Mouse (Mus musculus): ENCODE results near the gene Sap30l. TPM values are rescaled to one million over a fixed set of nuclear protein-coding genes. Genes with fewer than 3 reads are reported as not detected.
A peak's percentile ranks its signal among the peaks of the same experiment; 100 is the strongest.

Sap30l gene
- polyA plus RNA-seq, 1 experiment from 2014 or later = 10.5 TPM

DNA sequence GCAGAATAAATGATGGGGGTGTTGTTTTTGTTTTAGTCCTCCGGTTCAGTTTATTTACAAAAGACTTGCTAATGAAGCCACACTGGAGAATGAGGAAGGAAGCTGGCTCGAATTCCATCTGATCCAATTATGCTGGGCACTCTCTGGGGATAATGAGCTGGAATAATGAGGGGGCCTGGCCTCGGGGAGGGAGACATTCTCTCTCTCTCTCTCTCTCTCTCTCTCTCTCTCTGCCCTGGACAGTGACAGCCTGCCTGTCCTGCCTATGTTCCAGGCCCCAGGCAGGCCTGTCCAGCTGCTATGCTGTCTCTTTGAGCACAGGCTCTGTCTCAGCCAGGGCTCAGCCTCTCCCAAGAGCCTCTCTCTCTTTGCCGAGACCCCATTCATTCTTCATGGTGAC is 27.5 kb upstream of the Sap30l start:
- H3K4me3 ChIP-seq = no peak overlapping the region
- ATAC-seq (ENCODE audit: insufficient number of reproducible peaks, insufficient read depth, low FRiP score, low TSS enrichment, low read depth) = no peak
- no peaks in the 10 kb centered on the region for H3K27me3 ChIP-seq
- H3K9me3 ChIP-seq = no peaks in the 10 kb centered on the region
- H3K4me2 ChIP-seq = no peak overlapping the region
- H3K36me3 ChIP-seq = peaks cover 34% of the 10 kb centered on the region
- H3K9ac ChIP-seq = no peak overlapping the region
- H3K27ac ChIP-seq = no peak overlapping the region
- WGBS = 8% methylated on average over 4 of the region's 4 CpGs
- H3K4me1 ChIP-seq = peaks cover 22% of the 10 kb centered on the region

DNA sequence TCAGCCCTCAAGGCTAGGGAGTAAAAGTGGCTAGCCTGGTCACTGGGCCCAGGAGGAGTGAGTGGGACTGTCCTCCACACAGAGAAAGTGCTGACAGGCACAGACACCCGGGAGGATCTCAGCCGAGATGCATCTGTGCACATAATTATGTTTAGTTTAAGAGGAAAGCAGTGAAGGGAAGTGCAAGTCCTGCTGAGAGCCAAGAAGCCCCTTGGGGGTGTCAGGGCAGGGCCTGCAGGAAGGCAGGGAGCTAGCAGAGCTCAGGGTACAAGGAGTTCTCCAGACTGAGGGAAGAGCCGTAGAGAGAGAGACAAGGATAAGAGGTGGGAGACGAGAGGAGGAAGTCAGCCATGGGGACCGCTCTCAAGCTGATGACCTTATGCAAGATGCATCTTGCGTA is 25.6 kb upstream of the Sap30l start:
- Histone ChIP-seq H3K27me3 (no peaks in the 10 kb centered on the region), H3K36me3 (peaks cover 19% of the 10 kb centered on the region), H3K4me1 (peaks cover 22% of the 10 kb centered on the region), H3K4me3 (no peak overlapping the region), H3K4me2 (no peak overlapping the region), H3K9me3 (no peaks in the 10 kb centered on the region), H3K9ac (no peak overlapping the region), H3K27ac (no peak overlapping the region)
- no peak for ATAC-seq (ENCODE audit: insufficient number of reproducible peaks, insufficient read depth, low FRiP score, low TSS enrichment, low read depth)
- 71% methylated on average over 6 of the region's 6 CpGs for WGBS

DNA sequence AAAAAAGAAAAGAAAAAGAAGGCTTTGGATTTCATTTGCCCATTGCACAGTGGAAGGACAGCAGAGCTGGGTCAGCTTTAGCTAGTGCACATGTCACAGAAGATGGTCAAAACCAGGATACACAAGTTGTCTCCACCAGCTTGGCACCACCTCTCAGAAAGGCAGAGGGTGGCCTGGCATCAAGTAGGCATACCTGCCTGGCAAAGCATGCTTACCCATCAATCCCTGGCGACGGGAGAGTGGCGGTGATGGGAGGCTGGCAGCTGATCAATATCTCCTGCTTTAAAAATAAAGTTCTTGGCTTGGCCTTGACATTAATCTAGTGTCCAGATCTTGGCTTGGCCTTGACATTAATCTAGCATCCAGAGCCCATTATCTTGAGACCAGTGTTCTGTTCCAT is 24.9 kb upstream of the Sap30l start:
- no peak overlapping the region for H3K4me3 ChIP-seq
- H3K27me3 ChIP-seq = no peaks in the 10 kb centered on the region
- H3K4me1 ChIP-seq = peaks cover 22% of the 10 kb centered on the region
- H3K36me3 ChIP-seq = peaks cover 20% of the 10 kb centered on the region
- H3K4me2 ChIP-seq = no peak overlapping the region
- no peak for ATAC-seq (ENCODE audit: insufficient number of reproducible peaks, insufficient read depth, low FRiP score, low TSS enrichment, low read depth)
- H3K27ac ChIP-seq = no peak overlapping the region
- 94% methylated on average over 3 of the region's 3 CpGs for WGBS
- no peak overlapping the region for H3K9ac ChIP-seq
- H3K9me3 ChIP-seq = no peaks in the 10 kb centered on the region

DNA sequence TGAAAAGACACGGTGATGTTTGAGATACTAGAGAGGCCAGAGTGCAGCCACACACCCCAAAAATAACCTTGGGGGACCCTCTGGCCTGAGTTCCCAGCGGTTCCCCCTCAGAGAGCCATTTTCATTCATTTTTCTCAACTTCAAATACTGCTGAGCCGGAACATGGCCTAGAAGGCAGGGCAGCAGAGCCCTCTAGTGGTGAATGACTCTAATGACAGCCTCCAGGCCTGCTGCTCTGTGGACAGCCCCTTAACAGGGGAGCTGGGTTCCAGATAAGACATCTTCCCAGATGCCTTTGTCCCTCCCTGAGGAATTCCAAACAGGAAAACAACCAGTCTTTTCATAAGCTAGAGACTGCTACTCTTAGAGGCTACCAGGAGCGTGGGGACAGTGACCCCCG is 23.1 kb upstream of the Sap30l start:
- Histone ChIP-seq H3K4me2 (no peak overlapping the region), H3K4me1 (peaks cover 17% of the 10 kb centered on the region), H3K9me3 (no peaks in the 10 kb centered on the region), H3K36me3 (peaks cover 16% of the 10 kb centered on the region), H3K27ac (no peak overlapping the region), H3K4me3 (no peak overlapping the region), H3K9ac (no peak overlapping the region), H3K27me3 (no peaks in the 10 kb centered on the region)
- 13% methylated on average over 5 of the region's 5 CpGs for WGBS
- ATAC-seq (ENCODE audit: insufficient number of reproducible peaks, insufficient read depth, low FRiP score, low TSS enrichment, low read depth) = no peak

DNA sequence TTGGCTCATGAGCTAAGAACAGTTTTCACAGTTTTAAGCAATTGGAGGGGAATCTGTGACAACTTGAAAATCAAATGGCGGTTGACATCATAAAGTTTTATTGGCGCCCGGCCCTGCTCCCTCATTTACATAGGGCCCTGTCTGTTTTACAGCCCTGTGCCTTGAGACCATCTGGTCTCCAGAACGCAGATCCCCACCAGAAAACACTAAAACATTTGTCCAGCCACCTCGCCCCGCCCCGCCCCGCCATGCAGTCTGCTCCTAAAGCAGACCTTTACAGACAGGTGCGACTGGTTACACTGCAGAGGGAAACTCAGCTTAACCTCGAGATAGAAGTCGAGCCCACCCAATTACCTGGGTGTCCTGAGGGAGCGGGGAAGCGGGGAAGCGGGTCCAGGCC is 21.6 kb upstream of the Sap30l start:
- H3K4me2 ChIP-seq = no peak overlapping the region
- no peak overlapping the region for H3K9ac ChIP-seq
- H3K36me3 ChIP-seq = peaks cover 29% of the 10 kb centered on the region
- ATAC-seq (ENCODE audit: insufficient number of reproducible peaks, insufficient read depth, low FRiP score, low TSS enrichment, low read depth) = no peak
- WGBS = 80% methylated on average over 14 of the region's 14 CpGs
- H3K9me3 ChIP-seq = no peaks in the 10 kb centered on the region
- peaks cover 7% of the 10 kb centered on the region; the same call in 1 of the 2 replicates for H3K4me1 ChIP-seq
- H3K4me3 ChIP-seq = no peak overlapping the region
- no peak overlapping the region for H3K27ac ChIP-seq
- H3K27me3 ChIP-seq = no peaks in the 10 kb centered on the region

DNA sequence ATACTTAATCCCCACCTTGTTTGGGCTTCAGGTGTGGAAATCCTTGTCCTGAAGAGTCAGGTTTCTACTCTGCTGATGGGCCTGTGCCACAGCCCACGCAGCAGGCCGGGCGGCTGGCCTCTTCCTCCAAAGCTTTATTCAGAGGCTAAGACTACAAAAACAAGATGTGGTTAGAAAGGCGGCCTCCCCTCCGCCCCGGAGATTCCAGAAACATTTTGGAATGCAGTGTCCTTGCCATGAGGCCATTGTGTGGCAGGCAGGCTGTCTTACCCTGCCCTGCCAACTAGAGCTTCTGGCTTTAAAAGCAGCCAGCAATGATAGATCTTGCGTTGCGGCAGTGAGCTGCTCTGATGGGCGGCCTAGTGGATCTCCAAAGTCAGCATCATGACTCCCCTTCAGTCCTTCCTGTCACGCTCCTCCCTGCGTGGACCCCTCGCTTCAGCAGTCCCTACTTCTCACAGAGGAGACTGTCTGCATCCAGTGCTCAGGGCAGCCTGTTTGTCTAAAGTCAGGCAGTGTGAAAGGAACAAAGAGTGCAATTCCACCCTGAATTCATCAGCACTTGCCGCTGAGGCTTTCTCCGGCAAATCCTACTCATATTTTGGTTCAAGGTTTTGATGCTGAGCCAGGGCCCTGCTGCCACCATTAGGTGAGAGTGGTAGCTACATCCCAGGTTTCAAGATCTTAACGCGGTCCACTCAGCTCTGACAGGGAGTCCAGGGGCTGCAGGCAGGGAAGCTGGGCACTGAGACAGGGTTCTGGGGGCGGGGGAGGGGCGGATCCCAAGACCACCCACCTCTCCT is 14.6 kb upstream of the Sap30l start:
- Histone ChIP-seq H3K9me3 (no peaks in the 10 kb centered on the region), H3K4me3 (no peak overlapping the region), H3K27me3 (no peaks in the 10 kb centered on the region), H3K27ac (peak overlapping the region; percentile 67), H3K36me3 (peaks cover 28% of the 10 kb centered on the region), H3K4me1 (peaks cover 15% of the 10 kb centered on the region), H3K4me2 (0 out of 2 replicates have a peak overlapping the region, but pooled peaks have one; percentile 0), H3K9ac (0 out of 2 replicates have a peak overlapping the region, but pooled peaks have one; percentile 36)
- 37% methylated on average over 18 of the region's 18 CpGs for WGBS
- no peak for ATAC-seq (ENCODE audit: insufficient number of reproducible peaks, insufficient read depth, low FRiP score, low TSS enrichment, low read depth)

DNA sequence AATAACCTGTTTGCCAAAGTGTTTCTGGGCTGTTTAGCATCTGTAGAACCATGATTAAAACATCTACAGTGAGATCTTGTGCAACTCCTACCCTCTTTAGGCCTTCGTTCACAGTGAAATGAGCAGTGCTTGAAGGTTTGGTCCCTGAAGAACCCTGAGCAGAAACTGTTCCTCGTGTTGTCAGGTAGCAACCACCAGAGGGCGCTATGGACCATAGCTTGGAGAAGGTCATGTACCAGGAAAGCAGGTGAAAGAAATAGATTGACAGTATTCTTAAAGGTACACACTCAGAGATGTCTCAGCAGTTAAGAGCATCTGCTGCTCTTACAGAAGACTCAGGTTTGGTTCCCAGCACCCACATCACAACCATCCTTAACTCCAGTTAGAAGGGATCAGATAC is 13.5 kb upstream of the Sap30l start:
- peaks cover 15% of the 10 kb centered on the region for H3K4me1 ChIP-seq
- no peak overlapping the region for H3K27ac ChIP-seq
- H3K4me3 ChIP-seq = no peak overlapping the region
- no peaks in the 10 kb centered on the region for H3K9me3 ChIP-seq
- no peak overlapping the region for H3K9ac ChIP-seq
- H3K4me2 ChIP-seq = no peak overlapping the region
- H3K27me3 ChIP-seq = no peaks in the 10 kb centered on the region
- WGBS = 36% methylated on average over 3 of the region's 3 CpGs
- ATAC-seq (ENCODE audit: insufficient number of reproducible peaks, insufficient read depth, low FRiP score, low TSS enrichment, low read depth) = no peak
- peaks cover 24% of the 10 kb centered on the region for H3K36me3 ChIP-seq

DNA sequence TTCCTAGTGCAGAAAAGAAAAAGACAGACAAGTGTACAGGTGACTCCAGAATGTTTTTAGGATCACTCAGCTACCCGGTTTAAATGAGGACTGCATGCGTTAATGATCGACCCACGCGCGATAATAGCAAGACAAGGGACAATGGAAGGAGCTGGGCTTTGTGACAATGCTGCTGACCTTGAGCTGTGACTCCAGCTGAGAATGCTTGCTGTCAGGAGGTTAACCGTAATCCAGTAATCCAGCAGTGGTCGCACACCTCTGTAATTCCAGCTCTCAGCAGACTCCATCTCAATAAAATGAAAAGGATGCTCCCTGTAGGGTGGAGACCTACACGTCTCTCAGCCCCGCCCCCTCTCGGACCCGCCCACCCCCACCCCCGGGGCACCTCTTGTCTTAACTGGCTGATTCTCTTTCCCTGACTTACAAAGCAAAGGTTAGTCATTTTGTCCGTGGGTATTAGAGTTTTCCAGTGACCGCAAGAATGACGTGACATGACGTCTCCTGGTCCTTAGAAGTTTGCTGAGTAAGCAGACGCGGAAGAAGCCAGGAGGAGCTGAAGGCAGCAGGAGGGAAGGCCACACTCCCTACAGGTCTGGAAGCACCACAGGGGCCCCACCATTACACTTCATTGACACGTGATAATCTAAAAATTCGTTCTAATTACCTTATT is 10.4 kb upstream of the Sap30l start:
- ATAC-seq (ENCODE audit: insufficient number of reproducible peaks, insufficient read depth, low FRiP score, low TSS enrichment, low read depth) = no peak
- Histone ChIP-seq H3K27me3 (no peaks in the 10 kb centered on the region), H3K9ac (no peak overlapping the region), H3K36me3 (peaks cover 5% of the 10 kb centered on the region; the same call in 1 of the 2 replicates), H3K4me3 (no peak overlapping the region), H3K4me1 (peaks cover 14% of the 10 kb centered on the region), H3K9me3 (no peaks in the 10 kb centered on the region), H3K27ac (no peak overlapping the region), H3K4me2 (no peak overlapping the region)
- 36% methylated on average over 21 of the region's 21 CpGs for WGBS

DNA sequence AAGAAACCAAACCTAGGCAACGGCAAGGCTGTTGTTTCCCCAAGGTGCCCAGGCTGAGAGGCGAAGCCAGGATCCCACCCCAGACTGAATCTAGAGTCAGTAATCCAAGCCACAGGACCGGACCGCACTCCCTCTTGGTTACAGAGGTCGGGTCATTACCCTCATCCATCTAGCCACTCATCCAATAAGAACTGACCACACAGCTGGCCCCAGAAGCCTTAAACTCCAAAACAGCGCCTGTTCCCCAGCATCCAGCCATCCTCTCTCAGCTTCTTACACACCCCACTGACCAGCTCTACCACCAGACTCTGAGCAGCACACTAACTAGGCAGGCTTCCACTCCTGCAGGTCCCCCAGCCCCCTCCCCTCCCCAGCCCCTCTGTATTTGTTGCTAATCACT is 6.4 kb upstream of the Sap30l start:
- Histone ChIP-seq H3K9me3 (no peaks in the 10 kb centered on the region), H3K27me3 (no peaks in the 10 kb centered on the region), H3K4me3 (no peak overlapping the region), H3K4me2 (no peak overlapping the region), H3K4me1 (peaks cover 2% of the 10 kb centered on the region), H3K9ac (no peak overlapping the region), H3K27ac (no peak overlapping the region), H3K36me3 (no peaks in the 10 kb centered on the region)
- 77% methylated on average over 6 of the region's 6 CpGs for WGBS
- no peak for ATAC-seq (ENCODE audit: insufficient number of reproducible peaks, insufficient read depth, low FRiP score, low TSS enrichment, low read depth)

DNA sequence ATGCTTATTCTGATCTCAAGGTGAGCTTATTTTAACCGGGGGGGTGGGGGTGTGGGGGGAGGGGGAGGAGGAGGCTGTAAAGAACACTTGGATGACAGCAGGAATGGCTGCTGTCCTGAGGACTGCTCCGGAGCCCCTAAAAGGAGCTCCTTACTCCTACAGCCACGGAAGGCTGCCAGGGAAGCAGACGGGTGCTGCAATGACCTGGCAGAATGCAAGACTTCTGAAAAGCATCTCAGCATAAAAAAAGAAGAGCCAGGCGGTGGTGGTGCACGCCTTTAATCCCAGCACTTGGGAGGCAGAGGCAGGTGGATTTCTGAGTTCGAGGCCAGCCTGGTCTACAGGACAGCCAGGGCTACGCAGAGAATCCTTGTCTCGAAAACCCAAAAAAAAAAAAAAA is 3.6 kb upstream of the Sap30l start:
- no peak overlapping the region for H3K4me2 ChIP-seq
- H3K27ac ChIP-seq = no peak overlapping the region
- no peak for ATAC-seq (ENCODE audit: insufficient number of reproducible peaks, insufficient read depth, low FRiP score, low TSS enrichment, low read depth)
- no peaks in the 10 kb centered on the region for H3K27me3 ChIP-seq
- H3K9ac ChIP-seq = no peak overlapping the region
- no peaks in the 10 kb centered on the region for H3K36me3 ChIP-seq
- H3K9me3 ChIP-seq = no peaks in the 10 kb centered on the region
- 81% methylated on average over 9 of the region's 9 CpGs for WGBS
- peaks cover 14% of the 10 kb centered on the region for H3K4me1 ChIP-seq
- H3K4me3 ChIP-seq = no peak overlapping the region

DNA sequence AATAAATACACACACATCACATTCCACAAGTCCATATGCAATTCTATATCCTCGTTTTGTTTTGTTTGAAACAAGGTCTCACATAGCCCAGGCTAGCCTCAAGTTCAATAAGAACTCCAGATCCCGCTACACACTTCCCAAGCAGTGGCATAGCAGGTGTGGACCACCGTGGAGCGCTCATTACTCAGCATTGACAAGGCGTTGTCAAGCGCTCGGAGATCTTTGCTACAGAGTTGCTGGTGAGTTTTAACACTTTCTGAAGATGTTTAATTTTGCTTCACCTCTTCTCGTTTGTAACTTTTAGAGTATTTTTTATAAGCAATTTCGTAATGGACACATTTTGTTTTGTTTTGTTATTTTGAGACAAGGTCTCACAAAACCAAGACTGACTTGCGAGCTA is 2.0 kb upstream of the Sap30l start:
- Histone ChIP-seq H3K27ac (no peak overlapping the region), H3K4me1 (peaks cover 26% of the 10 kb centered on the region), H3K9me3 (no peaks in the 10 kb centered on the region), H3K4me3 (no peak overlapping the region), H3K4me2 (no peak overlapping the region), H3K36me3 (no peaks in the 10 kb centered on the region), H3K9ac (no peak overlapping the region), H3K27me3 (no peaks in the 10 kb centered on the region)
- 89% methylated on average over 10 of the region's 10 CpGs for WGBS
- ATAC-seq (ENCODE audit: insufficient number of reproducible peaks, insufficient read depth, low FRiP score, low TSS enrichment, low read depth) = no peak

Data from embryonic facial prominence, embryonic 13.5 days (tissue).